Mouse (Mus musculus): ENCODE data around the gene Tcp1. TPM values are rescaled to one million over a fixed set of nuclear protein-coding genes. Genes with fewer than 3 reads are reported as not detected.

The Tcp1 gene
- 182 TPM for polyA plus RNA-seq (2014; fragmentation: Illumina TruSeq; extraction: RNeasy Lipid Tissue Mini Kit (QIAGEN cat#74804); ENCODE audit: low read depth, low replicate concordance)

GRCm38 (mm10) chr17:12915488-12915880 is at the start of gene Tcp1:
Gene Tcp1, plus strand, starts transcription at chr17:12915701.

GRCm38 (mm10) chr17:12868043-12868442 is 47.5 kb upstream of the Tcp1 start, which contains the start of gene Mas1:
Gene Mas1, minus strand, starts transcription at chr17:12868143.

GRCm38 (mm10) chr17:12875734-12876133 is 39.8 kb upstream of the Tcp1 start, which contains the start of gene Mrgprh:
Gene Mrgprh, plus strand, starts transcription at chr17:12876034.

GRCm38 (mm10) chr17:12909361-12910280 is 5.9 kb upstream of the Tcp1 start, which contains the start of gene Pnldc1:
Gene Pnldc1, minus strand, starts transcription at chr17:12910230.

GRCm38 (mm10) chr17:12915881-12916583 is 531 bp downstream of the Tcp1 start, which contains the start of gene Mrpl18:
Gene Mrpl18, minus strand, starts transcription at chr17:12916345.

GRCm38 (mm10) chr17:12940151-12940805 is 24.8 kb downstream of the Tcp1 start, which contains the start of gene Acat3:
Gene Acat3, minus strand, starts transcription at chr17:12940600.

GRCm38 (mm10) chr17:12960331-12960873 is 44.9 kb downstream of the Tcp1 start, which contains the start of gene Acat2:
Gene Acat2, minus strand, starts transcription at chr17:12960747.

Other genes with a start within 250 kb of the Tcp1 start
- 1.8 TPM for gene Slc22a1, start 239.9 kb upstream of the Tcp1 start, polyA plus RNA-seq (2014; fragmentation: Illumina TruSeq; extraction: RNeasy Lipid Tissue Mini Kit (QIAGEN cat#74804); ENCODE audit: low read depth, low replicate concordance)
- gene Igf2r, start 146.0 kb upstream of the Tcp1 start, polyA plus RNA-seq (2014; fragmentation: Illumina TruSeq; extraction: RNeasy Lipid Tissue Mini Kit (QIAGEN cat#74804); ENCODE audit: low read depth, low replicate concordance): 17.5 TPM
- 0.78 TPM for gene Mas1, start 47.6 kb upstream of the Tcp1 start, polyA plus RNA-seq (2014; fragmentation: Illumina TruSeq; extraction: RNeasy Lipid Tissue Mini Kit (QIAGEN cat#74804); ENCODE audit: low read depth, low replicate concordance)
- 0.51 TPM for gene Mrgprh, start 39.7 kb upstream of the Tcp1 start, polyA plus RNA-seq (2014; fragmentation: Illumina TruSeq; extraction: RNeasy Lipid Tissue Mini Kit (QIAGEN cat#74804); ENCODE audit: low read depth, low replicate concordance)
- gene Pnldc1, start 5.5 kb upstream of the Tcp1 start, polyA plus RNA-seq (2014; fragmentation: Illumina TruSeq; extraction: RNeasy Lipid Tissue Mini Kit (QIAGEN cat#74804); ENCODE audit: low read depth, low replicate concordance): 2.6 TPM
- gene Mrpl18, start 644 bp downstream of the Tcp1 start, polyA plus RNA-seq (2014; fragmentation: Illumina TruSeq; extraction: RNeasy Lipid Tissue Mini Kit (QIAGEN cat#74804); ENCODE audit: low read depth, low replicate concordance): 58.1 TPM
- gene Acat3, start 24.9 kb downstream of the Tcp1 start, polyA plus RNA-seq (2014; fragmentation: Illumina TruSeq; extraction: RNeasy Lipid Tissue Mini Kit (QIAGEN cat#74804); ENCODE audit: low read depth, low replicate concordance): 18.5 TPM
- gene Acat2, start 45.0 kb downstream of the Tcp1 start, polyA plus RNA-seq (2014; fragmentation: Illumina TruSeq; extraction: RNeasy Lipid Tissue Mini Kit (QIAGEN cat#74804); ENCODE audit: low read depth, low replicate concordance): 161 TPM
- gene Wtap, start 78.5 kb downstream of the Tcp1 start, polyA plus RNA-seq (2014; fragmentation: Illumina TruSeq; extraction: RNeasy Lipid Tissue Mini Kit (QIAGEN cat#74804); ENCODE audit: low read depth, low replicate concordance): 58.0 TPM
- 153 TPM for gene Sod2, start 91.1 kb downstream of the Tcp1 start, polyA plus RNA-seq (2014; fragmentation: Illumina TruSeq; extraction: RNeasy Lipid Tissue Mini Kit (QIAGEN cat#74804); ENCODE audit: low read depth, low replicate concordance)
- gene Gpr31b, start 136.6 kb downstream of the Tcp1 start, polyA plus RNA-seq (2014; fragmentation: Illumina TruSeq; extraction: RNeasy Lipid Tissue Mini Kit (QIAGEN cat#74804); ENCODE audit: low read depth, low replicate concordance): not detected
- gene Tcp10b, start 145.4 kb downstream of the Tcp1 start, polyA plus RNA-seq (2014; fragmentation: Illumina TruSeq; extraction: RNeasy Lipid Tissue Mini Kit (QIAGEN cat#74804); ENCODE audit: low read depth, low replicate concordance): 6.8 TPM
- 1.2 TPM for gene Unc93a, start 216.1 kb downstream of the Tcp1 start, polyA plus RNA-seq (2014; fragmentation: Illumina TruSeq; extraction: RNeasy Lipid Tissue Mini Kit (QIAGEN cat#74804); ENCODE audit: low read depth, low replicate concordance)